Mouse (Mus musculus): Measurements from ENCODE around the gene Akap17b.
"Not testable (repeated sequence)": the region's sequence is repeated elsewhere in the genome, so short reads cannot be mapped to it uniquely, and the experiment has no call there.

Akap17b gene

DNA sequence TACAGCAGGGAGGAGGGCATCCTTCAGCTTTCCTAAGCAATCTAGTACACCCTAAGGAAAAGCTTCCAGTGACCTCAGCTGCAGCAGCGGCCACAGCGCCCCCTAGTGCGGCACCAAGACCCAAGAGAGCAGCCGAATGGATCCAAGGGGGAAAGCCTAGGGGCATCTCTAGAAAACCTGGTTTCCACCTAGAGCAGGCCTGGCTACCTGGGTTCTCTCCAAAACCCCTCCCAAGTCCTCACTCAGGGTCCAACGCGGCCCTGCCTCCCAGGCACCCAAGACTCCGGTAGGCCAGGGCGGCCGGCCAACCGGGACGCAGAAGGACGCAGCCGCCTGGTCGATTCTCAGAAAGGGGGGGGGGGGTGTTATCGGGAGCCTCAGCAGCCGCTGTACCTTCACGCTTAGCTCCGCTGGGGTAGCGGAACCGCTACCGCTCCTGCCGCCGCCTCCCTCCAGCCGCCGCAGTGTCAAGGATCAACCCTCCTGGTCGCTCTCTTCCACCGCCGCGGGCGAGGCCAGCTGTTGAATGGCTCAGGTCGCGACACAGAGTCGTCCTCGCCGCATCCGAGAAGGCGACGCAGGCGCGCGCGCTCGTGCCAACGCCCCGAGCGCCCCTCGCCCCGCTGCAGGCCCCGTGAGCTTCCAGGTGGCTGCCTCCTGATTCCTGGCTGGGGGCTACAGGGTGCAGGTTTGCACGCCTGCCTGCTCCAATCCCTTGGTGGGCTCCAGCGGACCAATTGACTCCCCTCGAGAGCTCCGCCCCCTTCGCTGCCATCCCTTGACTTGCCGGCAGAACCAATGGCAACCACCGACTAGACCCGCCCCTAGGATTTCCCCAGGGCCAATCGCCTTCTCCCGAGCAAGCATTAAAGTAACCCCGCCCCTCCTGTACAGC lies at the start of gene Akap17b:
TSS of gene Akap17b (minus strand) at position 739 of the 895 bp plus-strand sequence.
- ATAC-seq (ENCODE audit: low TSS enrichment) = peak; percentile 98

DNA sequence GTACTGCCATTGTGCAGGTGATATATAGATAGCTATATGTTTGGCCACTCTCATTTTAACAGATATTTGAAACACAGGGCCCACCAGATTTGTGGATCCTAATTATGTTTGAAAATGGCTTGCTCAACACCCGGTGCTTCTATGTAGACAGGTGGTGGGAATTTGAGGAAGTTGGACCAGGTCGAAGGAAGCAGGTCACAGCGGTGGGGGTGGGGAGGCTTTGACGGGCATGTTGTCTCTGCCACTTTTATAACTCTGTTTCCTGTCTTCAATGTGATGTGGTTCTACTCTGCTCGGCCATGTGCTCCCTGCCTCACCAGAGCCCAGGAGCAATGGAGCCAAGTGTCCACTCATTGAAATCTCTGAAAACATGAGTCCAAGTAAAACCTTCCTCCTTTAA lies 46.2 kb upstream of the Akap17b start:
- no peak for ATAC-seq (ENCODE audit: low TSS enrichment)

DNA sequence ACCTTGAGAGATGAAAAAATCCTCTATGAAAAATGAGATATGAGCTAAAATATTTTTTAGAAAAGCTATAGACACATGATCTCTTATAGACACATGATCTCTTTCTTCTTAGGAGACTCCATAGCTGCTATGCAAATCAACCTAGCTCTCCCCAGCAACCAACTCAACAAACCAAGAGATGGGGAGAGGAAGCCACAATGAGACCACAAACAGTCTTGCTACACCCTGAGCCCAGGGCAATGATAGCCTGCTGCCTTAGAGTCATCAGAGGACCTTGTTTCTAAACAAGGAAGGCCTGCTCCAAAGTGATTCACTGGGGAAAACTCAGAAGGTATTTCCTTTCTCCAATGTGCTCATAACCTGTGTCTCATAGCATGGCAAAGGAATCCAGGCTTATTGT lies 44.5 kb upstream of the Akap17b start:
- ATAC-seq (ENCODE audit: low TSS enrichment) = no peak

- peak; percentile 84 for ATAC-seq (ENCODE audit: low TSS enrichment)
Measured at GRCm38 (mm10) chrX:36676836-36677235, 31.6 kb upstream of the Akap17b start.

DNA sequence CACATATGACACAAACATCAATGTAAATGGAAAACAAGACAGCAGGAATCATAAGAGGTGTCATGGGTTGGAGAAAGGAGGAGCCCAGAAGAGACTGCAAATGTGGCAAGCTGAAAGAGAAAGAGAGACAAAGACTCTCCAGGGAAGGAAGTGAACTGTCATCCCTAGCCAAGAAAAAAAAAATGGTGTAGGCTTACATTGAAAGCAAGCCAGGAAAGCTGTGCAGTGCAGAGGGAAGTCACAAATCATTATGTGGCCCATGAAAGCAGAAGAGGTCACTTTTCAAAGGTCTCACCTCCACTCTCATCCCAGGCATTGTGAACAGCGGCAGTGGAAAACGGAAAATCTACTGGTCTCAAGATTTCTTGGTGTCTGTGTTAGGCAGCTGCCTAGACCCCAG lies 27.5 kb upstream of the Akap17b start:
- ATAC-seq (ENCODE audit: low TSS enrichment) = no peak

GRCm38 (mm10) chrX:36640046-36640445 lies 5.1 kb downstream of the Akap17b start:
- peak; percentile 89 for ATAC-seq (ENCODE audit: low TSS enrichment)

GRCm38 (mm10) chrX:36630771-36631170 lies 14.4 kb downstream of the Akap17b start:
- no peak for ATAC-seq (ENCODE audit: low TSS enrichment)

- ATAC-seq (ENCODE audit: low TSS enrichment) = peak; percentile 85; the same call in 1 of the 2 replicates
Measured at GRCm38 (mm10) chrX:36628102-36628501, 17.1 kb downstream of the Akap17b start.

DNA sequence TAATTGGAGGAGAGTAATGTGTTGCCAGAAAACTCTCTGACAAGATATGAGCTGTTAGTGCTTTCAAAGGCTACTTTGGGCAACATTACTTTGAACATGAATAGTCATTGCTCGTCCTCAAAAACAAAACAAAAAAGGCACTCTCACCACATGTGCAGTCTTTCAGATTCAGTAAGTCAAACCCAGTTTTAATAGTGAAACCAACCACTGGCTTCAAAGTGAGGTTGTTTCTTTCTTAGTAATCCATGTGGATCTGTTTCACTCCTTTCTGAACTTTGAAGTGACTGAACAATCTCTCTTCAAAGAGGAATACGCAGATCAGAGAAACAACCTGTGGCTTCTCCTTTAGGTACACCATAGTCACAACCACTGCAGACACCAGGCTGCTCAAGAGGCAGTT lies 36.1 kb downstream of the Akap17b start:
- no peak for ATAC-seq (ENCODE audit: low TSS enrichment)

- no peak for ATAC-seq (ENCODE audit: low TSS enrichment)
Measured at GRCm38 (mm10) chrX:36604040-36604439, 41.2 kb downstream of the Akap17b start.

GRCm38 (mm10) chrX:36602926-36603325 lies 42.3 kb downstream of the Akap17b start:
- no peak for ATAC-seq (ENCODE audit: low TSS enrichment)

DNA sequence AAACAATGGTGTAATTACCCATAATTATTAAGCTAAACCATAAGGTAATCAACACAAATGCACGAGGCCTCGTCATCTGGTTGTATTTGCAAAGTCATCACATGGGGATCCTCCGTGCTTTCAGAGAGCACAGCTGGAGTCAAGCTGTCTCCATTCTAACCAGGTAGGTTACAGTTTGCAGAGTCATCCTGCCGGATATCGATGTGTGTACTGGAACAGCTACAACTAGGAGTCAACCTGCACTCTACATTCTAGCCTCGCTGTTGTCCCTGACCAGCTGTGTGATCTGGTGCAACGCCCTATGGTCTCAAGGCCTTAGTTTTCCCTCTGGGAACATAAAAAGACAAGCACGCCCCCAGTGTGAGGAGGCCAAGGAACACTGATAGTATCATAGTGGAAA lies 45.1 kb downstream of the Akap17b start:
- ATAC-seq (ENCODE audit: low TSS enrichment) = no peak

DNA sequence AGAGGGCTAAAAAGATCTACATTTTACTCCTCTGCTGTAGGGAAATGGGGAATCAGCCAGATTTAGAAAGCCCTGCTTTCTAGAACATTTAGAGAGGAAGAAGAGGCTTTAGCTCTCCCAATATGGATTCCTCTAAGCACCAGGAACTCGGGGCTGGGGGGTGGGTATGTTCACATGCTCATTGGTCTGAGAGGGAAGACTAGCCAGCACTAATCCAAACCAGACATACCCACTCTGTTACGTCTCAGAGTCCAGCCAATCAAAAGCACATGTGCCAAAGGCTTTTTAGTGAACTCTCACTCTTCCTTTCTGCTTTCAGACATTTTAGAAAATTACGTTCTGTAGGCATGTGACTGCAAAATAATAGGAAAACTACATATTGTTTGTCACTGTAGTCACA lies 45.5 kb downstream of the Akap17b start:
- ATAC-seq (ENCODE audit: low TSS enrichment) = no peak

DNA sequence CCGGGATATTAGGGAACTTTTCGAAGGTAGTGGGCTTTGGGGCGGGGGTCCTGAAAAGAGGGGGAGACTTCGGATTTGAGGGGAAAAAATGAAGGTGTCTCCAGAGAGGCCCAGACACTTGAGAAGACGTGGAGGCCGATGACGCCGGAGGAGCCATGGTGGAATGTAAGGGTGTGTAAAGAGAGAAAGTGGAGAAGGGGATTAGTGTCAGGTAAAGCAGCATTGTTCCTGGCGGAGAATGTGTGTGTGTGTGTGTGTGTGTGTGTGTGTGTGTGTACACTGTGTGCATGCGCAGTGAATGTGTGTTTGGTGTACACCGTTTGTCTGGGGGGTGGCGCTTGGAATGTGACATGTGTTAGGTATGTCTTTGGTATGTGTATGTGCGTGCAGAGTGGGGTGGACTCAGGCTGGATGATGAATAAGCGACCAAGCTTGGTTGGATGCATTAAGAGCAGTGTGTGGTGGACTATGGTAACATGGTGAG lies 46.3 kb downstream of the Akap17b start:
- ATAC-seq (ENCODE audit: low TSS enrichment) = peak; percentile 32; the same call in 1 of the 2 replicates

DNA sequence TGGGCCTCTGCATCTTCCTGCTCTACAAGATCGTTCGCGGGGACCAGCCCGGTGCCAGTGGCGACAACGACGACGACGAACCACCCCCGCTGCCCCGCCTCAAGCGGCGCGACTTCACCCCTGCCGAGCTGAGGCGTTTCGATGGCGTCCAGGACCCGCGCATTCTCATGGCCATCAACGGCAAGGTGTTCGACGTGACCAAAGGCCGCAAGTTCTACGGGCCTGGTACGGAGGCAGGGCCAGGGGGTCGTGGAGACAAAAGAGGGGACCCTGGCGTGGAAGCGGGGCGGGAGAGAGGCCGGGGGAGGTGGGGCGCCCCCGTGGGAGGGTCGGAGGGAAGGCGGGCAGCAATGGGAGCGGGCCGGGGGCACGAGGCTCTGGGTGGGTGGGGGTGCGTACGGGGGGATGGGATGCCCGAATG lies 46.8 kb downstream of the Akap17b start:
- ATAC-seq (ENCODE audit: low TSS enrichment) = peak; percentile 55

DNA sequence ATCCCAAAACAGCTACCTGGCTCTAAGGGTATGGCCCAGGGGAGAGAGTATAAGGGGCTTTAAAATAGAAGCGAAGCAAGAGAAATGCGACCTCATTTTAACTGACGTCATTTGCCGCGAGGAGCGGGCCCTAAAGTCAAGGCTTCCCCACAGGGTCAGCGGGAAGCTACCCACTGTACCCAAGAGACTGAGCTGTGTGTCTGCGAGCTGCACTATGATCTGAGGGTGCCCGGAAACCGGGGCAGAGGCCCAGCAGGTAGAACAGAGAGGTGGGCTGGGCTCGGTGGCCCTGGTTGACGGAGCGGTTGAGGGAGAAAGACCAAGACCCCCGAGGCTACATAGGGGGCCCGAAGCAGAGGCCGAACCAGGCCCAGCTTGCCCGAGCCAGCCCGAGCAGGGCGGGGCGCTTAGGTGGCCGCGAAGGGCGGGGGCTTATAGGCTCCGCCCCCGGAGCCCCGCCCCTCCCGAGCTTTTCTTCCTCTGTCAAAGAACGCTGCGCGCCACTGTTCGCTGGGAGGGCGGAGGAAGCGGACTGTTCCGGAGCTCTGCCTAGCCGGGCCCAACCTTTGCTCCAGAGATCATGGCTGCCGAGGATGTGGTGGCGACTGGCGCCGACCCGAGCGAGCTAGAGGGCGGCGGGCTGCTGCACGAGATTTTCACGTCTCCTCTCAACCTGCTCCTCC lies 47.3 kb downstream of the Akap17b start, which contains the start of gene Pgrmc1:
TSS of gene Pgrmc1 (plus strand) at position 500 of the 683 bp plus-strand sequence.
- ATAC-seq (ENCODE audit: low TSS enrichment) = peak; percentile 90

GRCm38 (mm10) chrX:36596483-36597120 lies 48.6 kb downstream of the Akap17b start:
- not testable (repeated sequence) for ATAC-seq (ENCODE audit: low TSS enrichment)

DNA sequence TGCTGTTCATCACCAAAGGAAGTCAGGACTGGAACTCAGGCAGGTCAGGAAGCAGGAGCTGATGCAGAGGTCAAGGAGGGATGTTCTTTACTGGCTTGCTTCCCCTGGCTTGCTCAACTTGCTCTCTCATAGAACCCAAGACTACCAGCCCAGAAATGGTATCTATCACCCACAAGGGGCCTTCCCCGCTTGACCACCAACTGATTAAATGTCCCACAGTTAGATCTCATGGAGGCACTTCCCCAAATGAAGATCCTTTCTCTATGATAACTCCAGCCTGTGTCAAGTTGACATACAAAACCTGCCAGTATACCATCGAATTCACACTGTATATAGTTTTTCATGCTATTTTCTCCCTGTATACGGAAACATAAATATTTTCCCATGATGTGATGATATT lies 49.9 kb downstream of the Akap17b start:
- no peak for ATAC-seq (ENCODE audit: low TSS enrichment)

- no peak for ATAC-seq (ENCODE audit: low TSS enrichment)
Measured at GRCm38 (mm10) chrX:36591539-36591938, 53.7 kb downstream of the Akap17b start.

DNA sequence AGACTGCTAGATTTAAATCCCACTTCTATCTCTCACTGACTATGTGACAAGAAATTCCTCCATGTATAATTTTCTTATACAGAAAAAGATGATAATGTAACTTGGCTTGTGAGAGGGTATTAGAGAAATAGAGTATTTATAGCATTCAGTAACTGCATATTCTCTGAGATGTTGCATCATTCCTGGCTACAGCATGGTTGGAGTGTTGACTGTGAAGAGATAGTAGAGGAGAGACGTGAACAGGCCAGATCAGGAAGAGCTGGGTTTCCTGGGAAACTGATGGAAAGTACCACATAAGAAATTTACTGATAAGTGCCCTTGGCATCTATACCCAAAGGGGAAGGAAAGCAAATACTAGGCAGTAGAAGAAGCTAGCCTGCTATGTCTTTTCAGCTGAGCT lies 54.1 kb downstream of the Akap17b start:
- no peak for ATAC-seq (ENCODE audit: low TSS enrichment)

- ATAC-seq (ENCODE audit: low TSS enrichment) = no peak
Measured at GRCm38 (mm10) chrX:36590266-36590665, 54.9 kb downstream of the Akap17b start.

Data from frontal cortex, adult (tissue).